Mouse (Mus musculus) megakaryocyte, adult 5-6 weeks (primary cell): Measurements from ENCODE around the gene Fam57b. TPM values are rescaled to one million over a fixed set of nuclear protein-coding genes. Genes with fewer than 3 reads are reported as not detected.
"Not testable (repeated sequence)": the region's sequence is repeated elsewhere in the genome, so short reads cannot be mapped to it uniquely, and the experiment has no call there.

Experiments used
- ATAC-seq: 2 replicates; pipeline ENCODE4 v1.8.0; 2016; ENCODE audit warnings: mild to moderate bottlenecking, inconsistent platforms; ENCODE audit not compliant: poor library complexity, severe bottlenecking
- total RNA-seq, 2 experiments: library from RNA; stranded (forward) in 1 of 2; stranded (reverse) in 1 of 2; fragments of 153-499, 151-499 nt in 1 of 2; fragments of 221-1000, 200-1000 nt in 1 of 2; gene quantifications; 2 replicates each; pipeline versions ENCODE4 v1.2.3 to v1.2.4; 2015 to 2017

Fam57b gene
- total RNA-seq, 2 experiments from 2014 or later: not detected

GRCm38 (mm10) chr7:126776598-126777057, 20.8 kb upstream of the Fam57b start, which contains the start of gene Ypel3:
Ypel3 (plus strand) TSS chr7:126776955.
- peak; percentile 94 for ATAC-seq

GRCm38 (mm10) chr7:126777476-126777875, 20.0 kb upstream of the Fam57b start:
- ATAC-seq: no peak

- no peak for ATAC-seq
Observed at GRCm38 (mm10) chr7:126778147-126778546, 19.3 kb upstream of the Fam57b start.

- not testable (repeated sequence) for ATAC-seq
Observed at GRCm38 (mm10) chr7:126779101-126779500, 18.4 kb upstream of the Fam57b start.

- ATAC-seq: peak; percentile 59
Observed at GRCm38 (mm10) chr7:126779983-126780970, 17.2 kb upstream of the Fam57b start.

GRCm38 (mm10) chr7:126780971-126781635, 16.4 kb upstream of the Fam57b start, which contains the start of gene Tbx6:
Tbx6 (plus strand) TSS chr7:126781483.
- no peak; the same call in 1 of the 2 replicates for ATAC-seq

- no peak for ATAC-seq
Observed at GRCm38 (mm10) chr7:126781661-126782370, 15.7 kb upstream of the Fam57b start.

- no peak for ATAC-seq
Observed at GRCm38 (mm10) chr7:126782693-126783092, 14.8 kb upstream of the Fam57b start.

GRCm38 (mm10) chr7:126784469-126784868, 13.0 kb upstream of the Fam57b start:
- ATAC-seq: no peak

GRCm38 (mm10) chr7:126785056-126785455, 12.4 kb upstream of the Fam57b start:
- ATAC-seq: no peak

- no peak for ATAC-seq
Observed at GRCm38 (mm10) chr7:126786142-126786541, 11.3 kb upstream of the Fam57b start.

GRCm38 (mm10) chr7:126789141-126789540, 8.3 kb upstream of the Fam57b start:
- no peak for ATAC-seq

GRCm38 (mm10) chr7:126791851-126792720, 5.4 kb upstream of the Fam57b start, which contains the start of gene Ppp4c:
Ppp4c (minus strand) TSS chr7:126792496.
- peak; percentile 95 for ATAC-seq

GRCm38 (mm10) chr7:126792721-126793443, 4.6 kb upstream of the Fam57b start:
- no peak for ATAC-seq

- no peak for ATAC-seq
Observed at GRCm38 (mm10) chr7:126793456-126794270, 3.8 kb upstream of the Fam57b start.

- ATAC-seq: no peak
Observed at GRCm38 (mm10) chr7:126794271-126794605, 3.2 kb upstream of the Fam57b start.

- ATAC-seq: no peak
Observed at GRCm38 (mm10) chr7:126795387-126796317, 1.8 kb upstream of the Fam57b start.
